Mouse (Mus musculus) liver, postnatal 0 days (tissue): ENCODE data around the gene Pafah1b1. TPM values are rescaled to one million over a fixed set of nuclear protein-coding genes. Genes with fewer than 3 reads are reported as not detected.
A peak's percentile ranks its signal among the peaks of the same experiment; 100 is the strongest.

Source experiments
- ATAC-seq: fragments of 200-750 bp; cut with Nextera tagmentation; 2 replicates; pipeline ENCODE4 v1.8.0; 2017; ENCODE audit warnings: mild to moderate bottlenecking, moderate library complexity
- DNase-seq: peaks from one replicate; pipeline ENCODE4 v3.0.0-alpha.2; 2016
- H3K27ac ChIP-seq: fragments of 300-500 bp; sonication (generic); 2 replicates; pipeline ENCODE4 v1.5.1; 2014; ENCODE audit warnings: antibody characterized with exemption, moderate library complexity, mild to moderate bottlenecking, low read depth
- H3K27me3 ChIP-seq: fragments of 300-500 bp; sonication (generic); 2 replicates; pipeline ENCODE4 v1.6.1; 2014; ENCODE audit warnings: low read length, control low read depth, mixed read lengths; ENCODE audit not compliant: insufficient read depth
- H3K36me3 ChIP-seq: fragments of 300-500 bp; sonication (generic); replicated peaks from 2 replicates; pipeline ENCODE4 v1.6.1; 2014; ENCODE audit warnings: mild to moderate bottlenecking, control low read depth, low read length, moderate library complexity, mixed read lengths; ENCODE audit not compliant: insufficient read depth
- H3K4me1 ChIP-seq: fragments of 300-500 bp; sonication (generic); 2 replicates; pipeline ENCODE4 v1.6.1; 2014; ENCODE audit warnings: antibody characterized with exemption, mild to moderate bottlenecking, control low read depth; ENCODE audit not compliant: insufficient read depth
- H3K4me2 ChIP-seq: fragments of 300-500 bp; sonication (generic); 2 replicates; pipeline ENCODE4 v1.6.1; 2014; ENCODE audit warnings: low read depth, mild to moderate bottlenecking, low read length, moderate library complexity, mixed read lengths
- H3K4me3 ChIP-seq: fragments of 300-500 bp; sonication (generic); 2 replicates; pipeline ENCODE4 v1.5.1; 2014; ENCODE audit warnings: low read depth, low read length
- H3K9ac ChIP-seq: fragments of 300-500 bp; sonication (generic); replicated peaks from 2 replicates; pipeline ENCODE4 v1.6.1; 2014; ENCODE audit warnings: mild to moderate bottlenecking, moderate library complexity
- H3K9me3 ChIP-seq: fragments of 300-500 bp; sonication (generic); 2 replicates; pipeline ENCODE4 v1.6.1; 2016; ENCODE audit warnings: mild to moderate bottlenecking, control low read depth, low read length, mixed read lengths
- CTCF ChIP-seq: sonication (generic); IDR thresholded peaks from 2 replicates; pipeline ENCODE4 v1.5.1; 2016; ENCODE audit warnings: antibody characterized with exemption, low read depth
- EP300 ChIP-seq: IDR thresholded peaks from 2 replicates; pipeline ENCODE4 v1.6.1; 2016; ENCODE audit warnings: antibody characterized with exemption, low read depth, mild to moderate bottlenecking
- WGBS: fragments of 180-500 bp; shearing (Covaris S2); extraction: QIAGEN DNeasy Blood & Tissue Kit; methylation state at CpG from one replicate; pipeline ENCODE4 v1.1.7; 2014; ENCODE audit not compliant: insufficient replicate concordance; 5-methylcytosine and 5-hydroxymethylcytosine counted together
- polyA plus RNA-seq: library from polyadenylated mRNA; unstranded; fragments of >200 nt; fragmentation: Nextera tagmentation; extraction: Ambion mirVana; gene quantifications from 2 replicates; pipeline ENCODE4 v1.2.1, GENCODE M21; 2015

Pafah1b1 gene
- 24.1 and 30.1 TPM in 2 replicates for polyA plus RNA-seq

- peak within 1 kb of the TSS; percentile 95 for H3K4me3 ChIP-seq
- H3K27ac ChIP-seq, result peak within 1 kb of the TSS; percentile 96
- no peaks in the 10 kb centered on the region for H3K9me3 ChIP-seq
- ATAC-seq, result peak; percentile 96
- H3K9ac ChIP-seq, result peak within 1 kb of the TSS; percentile 98
- peaks cover 24% of the 10 kb centered on the region for H3K4me1 ChIP-seq
- under 1% methylated on average over 42 of the region's 56 CpGs for WGBS
- peak; percentile 97 for DNase-seq
- H3K36me3 ChIP-seq, result no peaks in the 10 kb centered on the region
- no peaks in the 10 kb centered on the region for H3K27me3 ChIP-seq
- TF ChIP-seq CTCF, result peak; percentile 33
- TF ChIP-seq EP300, result no peak
- H3K4me2 ChIP-seq, result peak within 1 kb of the TSS; percentile 93
Measured at GRCm38 (mm10) chr11:74724235-74724791, at the start of gene Pafah1b1. Gene Pafah1b1 (minus strand): TSS chr11:74724670.

GRCm38 (mm10) chr11:74772386-74772785 lies 47.9 kb upstream of the Pafah1b1 start:
- Histone ChIP-seq H3K4me3 (no peak overlapping the region), H3K4me2 (no peak overlapping the region), H3K36me3 (peaks cover 11% of the 10 kb centered on the region), H3K9ac (no peak overlapping the region), H3K9me3 (no peaks in the 10 kb centered on the region), H3K4me1 (peaks cover 17% of the 10 kb centered on the region), H3K27me3 (no peaks in the 10 kb centered on the region), H3K27ac (no peak overlapping the region)
- ATAC-seq, result no peak
- WGBS, result 67% methylated on average over 2 of the region's 2 CpGs
- TF ChIP-seq CTCF (no peak), EP300 (no peak)
- DNase-seq, result no peak

GRCm38 (mm10) chr11:74771650-74772049 lies 47.2 kb upstream of the Pafah1b1 start:
- no peaks in the 10 kb centered on the region for H3K27me3 ChIP-seq
- no peak overlapping the region; the same call in 1 of the 2 replicates for H3K9ac ChIP-seq
- H3K4me3 ChIP-seq, result peak overlapping the region; percentile 88
- peaks cover 11% of the 10 kb centered on the region; the same call in 1 of the 2 replicates for H3K36me3 ChIP-seq
- 74% methylated on average over 4 of the region's 4 CpGs for WGBS
- ATAC-seq, result no peak
- TF ChIP-seq CTCF, result no peak
- no peak for TF ChIP-seq EP300
- no peaks in the 10 kb centered on the region for H3K9me3 ChIP-seq
- H3K27ac ChIP-seq, result peak overlapping the region; percentile 96; the same call in 1 of the 2 replicates
- H3K4me2 ChIP-seq, result peak overlapping the region; percentile 98
- DNase-seq, result no peak
- H3K4me1 ChIP-seq, result peaks cover 17% of the 10 kb centered on the region

GRCm38 (mm10) chr11:74771234-74771633 lies 46.8 kb upstream of the Pafah1b1 start:
- no peaks in the 10 kb centered on the region for H3K9me3 ChIP-seq
- H3K4me2 ChIP-seq, result peak overlapping the region; percentile 98
- peak; percentile 21 for DNase-seq
- H3K27me3 ChIP-seq, result no peaks in the 10 kb centered on the region
- H3K27ac ChIP-seq, result peak overlapping the region; percentile 96
- peak overlapping the region; percentile 88 for H3K4me3 ChIP-seq
- WGBS, result 9% methylated on average over 8 of the region's 8 CpGs
- H3K36me3 ChIP-seq, result peaks cover 11% of the 10 kb centered on the region; the same call in 1 of the 2 replicates
- no peak for TF ChIP-seq CTCF
- TF ChIP-seq EP300, result no peak
- peaks cover 17% of the 10 kb centered on the region for H3K4me1 ChIP-seq
- peak; percentile 22; the same call in 1 of the 2 replicates for ATAC-seq
- peak overlapping the region; percentile 91 for H3K9ac ChIP-seq

- WGBS, result 1% methylated on average over 43 of the region's 43 CpGs
- peak within 1 kb of the TSS; percentile 88 for H3K4me3 ChIP-seq
- ATAC-seq, result peak; percentile 97
Measured at GRCm38 (mm10) chr11:74770595-74771207, 46.2 kb upstream of the Pafah1b1 start, which contains the start of gene Mettl16. Gene Mettl16 (plus strand): TSS chr11:74770830.

GRCm38 (mm10) chr11:74770037-74770436 lies 45.6 kb upstream of the Pafah1b1 start:
- TF ChIP-seq EP300 (no peak), CTCF (no peak)
- peaks cover 11% of the 10 kb centered on the region; the same call in 1 of the 2 replicates for H3K36me3 ChIP-seq
- DNase-seq (no peak), ATAC-seq (no peak)
- H3K27me3 ChIP-seq, result no peaks in the 10 kb centered on the region
- WGBS, result 76% methylated on average over 9 of the region's 9 CpGs
- no peaks in the 10 kb centered on the region for H3K9me3 ChIP-seq
- H3K9ac ChIP-seq, result peak overlapping the region; percentile 91
- H3K27ac ChIP-seq, result no peak overlapping the region
- H3K4me2 ChIP-seq, result peak overlapping the region; percentile 98
- H3K4me1 ChIP-seq, result peaks cover 17% of the 10 kb centered on the region
- peak overlapping the region; percentile 88 for H3K4me3 ChIP-seq

More at GRCm38 (mm10) chr11:74770595-74771207, 46.2 kb upstream of the Pafah1b1 start, which contains the start of gene Mettl16:
- H3K4me2 ChIP-seq, result peak within 1 kb of the TSS; percentile 98
- H3K27ac ChIP-seq, result peak within 1 kb of the TSS; percentile 96
- no peaks in the 10 kb centered on the region for H3K9me3 ChIP-seq
- H3K9ac ChIP-seq, result peak within 1 kb of the TSS; percentile 91
- no peak for TF ChIP-seq CTCF
- peak; percentile 85 for TF ChIP-seq EP300
- DNase-seq, result peak; percentile 93
- peaks cover 17% of the 10 kb centered on the region for H3K4me1 ChIP-seq
- no peaks in the 10 kb centered on the region for H3K27me3 ChIP-seq
- peaks cover 11% of the 10 kb centered on the region; the same call in 1 of the 2 replicates for H3K36me3 ChIP-seq
